Mouse (Mus musculus) adrenal gland, adult (tissue): ENCODE results near the gene Zfp454.
A peak's percentile ranks its signal among the peaks of the same experiment; 100 is the strongest.

ENCODE experiments used
- DNase-seq, 2 experiments: peaks; one replicate each; pipeline ENCODE4 v3.0.0; 2022 to 2023; ENCODE audit warnings: low spot score in 1 of 2; ENCODE audit not compliant: inconsistent age in 2 of 2

Gene Zfp454

DNA sequence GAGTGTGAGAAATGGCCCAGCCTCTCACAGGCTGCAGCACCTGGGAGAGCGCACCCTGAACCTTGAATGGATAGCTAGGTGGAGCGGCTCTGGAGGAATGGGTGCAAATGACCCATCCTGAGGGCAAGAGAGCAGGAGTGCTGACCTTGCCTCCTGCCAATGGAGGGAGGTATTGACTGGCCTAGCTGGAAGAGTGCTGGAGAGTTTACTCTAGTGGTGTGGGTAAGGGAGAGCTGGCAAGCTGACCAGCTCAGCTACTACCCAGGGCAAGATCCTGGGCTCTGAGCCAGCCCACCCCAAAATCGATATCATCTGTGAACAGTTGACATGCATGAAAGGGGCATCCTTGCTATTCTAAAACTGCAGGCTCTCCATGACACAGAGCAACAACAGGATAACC is 41.5 kb downstream of the Zfp454 start:
- no peak for DNase-seq

DNA sequence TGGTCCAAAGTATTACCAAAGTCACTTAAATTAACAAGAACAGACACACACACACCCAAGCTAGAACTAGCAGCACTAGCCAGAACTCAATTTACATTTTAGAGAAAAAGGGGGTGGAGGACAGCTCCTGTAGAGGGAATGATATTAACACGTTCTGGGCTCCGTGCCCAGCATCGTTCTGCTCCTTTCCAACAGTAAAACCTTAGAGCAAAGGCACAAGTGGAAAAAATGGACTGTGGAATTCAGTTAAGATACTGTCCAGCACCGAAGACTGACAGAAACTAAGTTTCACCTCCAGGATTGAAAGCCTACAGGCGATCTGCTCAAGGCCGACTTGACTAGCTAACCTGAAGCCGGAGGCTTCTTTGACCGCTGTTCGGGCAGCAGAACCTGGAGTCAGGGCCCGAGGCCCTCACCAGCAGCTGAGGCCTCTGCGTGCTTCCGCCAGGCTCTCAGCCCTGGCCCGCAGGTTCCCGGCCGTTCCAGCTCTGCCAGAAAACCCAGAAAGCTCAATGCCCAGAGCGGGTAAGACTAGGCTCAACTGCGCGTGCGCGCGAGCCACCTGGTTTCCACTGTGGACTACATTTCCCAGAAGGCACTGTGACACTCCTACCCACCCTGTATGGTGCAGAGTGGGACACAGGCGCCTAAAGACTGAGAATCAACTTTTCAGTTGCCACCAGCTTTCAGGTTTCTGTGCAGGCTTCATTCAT is 46.3 kb downstream of the Zfp454 start, which contains the start of gene Zfp879:
Zfp879 (minus strand) TSS at position 530 of the 713 bp plus-strand sequence.
- peak; percentile 91 to 96 for DNase-seq

DNA sequence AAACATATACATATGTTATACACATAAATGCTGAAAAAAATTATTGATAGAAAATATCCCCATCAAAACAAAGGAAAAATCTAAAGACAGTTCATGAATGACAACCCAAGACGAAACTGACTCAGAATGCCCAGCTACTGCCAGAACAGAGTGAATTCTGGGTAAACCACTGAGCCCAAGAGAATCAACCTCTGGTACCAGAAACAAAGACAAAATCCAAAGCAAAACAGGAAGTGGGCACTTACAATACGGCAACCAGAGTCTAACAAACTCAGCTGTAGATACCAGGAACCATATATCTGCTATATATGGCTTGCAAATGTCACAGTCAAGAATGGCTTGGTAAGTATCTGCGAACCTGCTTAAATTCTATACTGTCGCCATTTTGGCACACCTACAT is 51.7 kb downstream of the Zfp454 start:
- no peak for DNase-seq

DNA sequence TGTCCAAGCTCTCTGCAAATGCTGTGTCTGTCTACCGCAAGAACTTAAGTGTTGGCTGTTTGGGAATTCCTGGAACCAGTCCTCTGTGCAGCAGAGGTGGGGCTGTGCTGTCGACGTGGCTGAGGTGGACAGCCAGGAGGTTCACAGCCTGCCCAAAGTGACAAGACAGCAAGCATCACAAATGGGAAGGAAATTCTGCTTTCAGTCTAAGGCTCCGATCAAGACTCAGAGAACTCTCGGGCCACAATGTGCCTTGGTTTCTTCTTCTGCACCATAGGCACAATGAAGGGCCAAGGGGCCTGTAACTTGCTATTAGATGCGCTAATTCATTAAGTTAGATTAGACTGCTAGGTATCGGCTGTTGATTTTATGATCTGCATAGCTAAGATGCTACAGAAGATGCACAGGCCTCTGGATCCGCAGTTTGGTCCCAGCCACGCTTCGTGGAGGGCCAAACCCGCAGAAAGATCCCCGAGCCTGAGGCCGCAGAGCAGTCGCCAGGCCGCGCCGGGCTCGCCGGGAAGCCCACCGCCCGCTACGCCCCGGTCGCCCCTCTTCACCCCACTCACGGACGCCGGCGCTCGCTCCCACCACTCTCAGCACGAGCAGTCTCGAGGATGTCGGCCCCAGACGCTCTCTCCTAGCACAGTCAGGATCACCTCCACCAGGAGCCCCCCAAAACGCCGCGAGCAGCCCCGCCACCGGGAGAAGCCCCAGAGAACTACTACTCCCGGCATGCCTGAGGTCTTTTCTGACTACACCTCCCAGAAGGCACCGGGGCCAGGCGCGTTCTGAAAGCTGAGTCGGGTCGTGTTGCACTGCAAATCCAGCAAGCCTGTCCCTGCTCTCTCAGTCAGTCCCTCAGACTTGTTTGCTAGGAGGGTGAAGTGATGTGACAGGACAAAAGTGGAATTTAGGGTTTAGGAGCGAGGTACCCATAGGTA is 60.2 kb downstream of the Zfp454 start, which contains the start of gene Zfp354c:
Zfp354c (minus strand) TSS at position 715 of the 944 bp plus-strand sequence.
- peak; percentile 86 to 95 for DNase-seq

DNA sequence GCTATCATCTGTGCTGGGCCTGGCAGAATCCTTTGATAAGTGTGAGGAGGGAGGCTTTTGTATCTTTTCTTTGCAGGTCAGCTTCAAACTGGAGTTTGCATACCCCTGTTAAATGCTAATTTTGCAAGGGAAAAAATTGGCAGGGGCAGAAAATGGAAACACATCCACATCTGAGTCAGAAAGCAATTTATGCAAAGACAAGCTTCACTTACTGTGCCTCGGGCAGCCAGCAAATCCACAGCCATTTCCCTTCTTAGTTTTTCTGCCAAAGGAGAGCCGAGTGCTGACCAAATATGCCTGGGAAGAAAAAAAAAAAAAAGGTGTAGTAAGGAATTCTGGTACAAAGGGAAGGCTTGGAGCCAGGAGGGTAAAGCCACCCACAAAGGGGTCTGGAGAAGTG is 61.2 kb downstream of the Zfp454 start:
- DNase-seq, result no peak
